Mouse (Mus musculus) spleen, adult 10 weeks (tissue): ENCODE data around the gene Lgals7. TPM values are rescaled to one million over a fixed set of nuclear protein-coding genes. Genes with fewer than 3 reads are reported as not detected.

Experiments used
- polyA plus RNA-seq: library from polyadenylated mRNA; stranded (reverse); fragments of 350-450 nt; fragmentation: Illumina TruSeq; extraction: RNeasy Lipid Tissue Mini Kit (QIAGEN cat#74804); gene quantifications from one replicate; pipeline ENCODE4 v1.2.3, GENCODE M21; 2015; ENCODE audit warnings: low replicate concordance; ENCODE audit not compliant: insufficient read depth

Gene Lgals7
- polyA plus RNA-seq = not detected

GRCm38 (mm10) chr7:28863540-28863939 is at the start of gene Lgals7:
Gene Lgals7, plus strand, starts transcription at chr7:28863853.

GRCm38 (mm10) chr7:28824941-28825685 is 38.5 kb upstream of the Lgals7 start, which contains the start of gene Ech1:
Gene Ech1, plus strand, starts transcription at chr7:28825217.

DNA sequence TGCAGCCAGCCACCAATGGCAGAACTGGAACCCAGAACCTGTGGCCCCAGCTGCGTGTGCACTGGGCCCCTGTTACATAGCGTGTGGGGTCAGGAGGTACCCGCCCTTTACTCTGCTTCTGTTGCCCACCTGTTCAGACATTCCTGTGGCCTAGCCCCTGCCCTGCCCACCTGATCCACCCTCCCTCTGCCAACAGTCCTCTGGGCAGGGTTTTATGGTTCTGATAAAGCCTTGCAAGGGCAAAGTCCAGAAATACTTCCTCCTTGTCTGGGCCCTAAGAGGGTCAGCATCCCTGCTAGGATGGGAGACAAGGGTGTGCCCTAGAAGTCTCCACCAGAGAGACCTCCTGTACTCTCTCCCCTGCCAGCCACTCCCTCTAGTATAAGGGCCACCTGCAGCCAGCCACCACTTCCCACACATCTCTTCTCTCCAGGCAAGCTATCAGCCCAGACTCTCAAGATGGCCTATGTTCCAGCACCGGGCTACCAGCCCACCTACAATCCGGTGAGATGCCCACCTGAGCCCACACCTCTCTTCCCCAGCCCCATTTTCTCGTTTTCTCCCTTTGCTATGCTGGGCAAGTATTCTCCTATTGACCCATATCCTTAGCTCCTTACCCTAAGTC is 29.8 kb upstream of the Lgals7 start, which contains the start of gene Lgals4:
Gene Lgals4 (plus strand): TSS at position 132 of the 625 bp plus-strand sequence.

DNA sequence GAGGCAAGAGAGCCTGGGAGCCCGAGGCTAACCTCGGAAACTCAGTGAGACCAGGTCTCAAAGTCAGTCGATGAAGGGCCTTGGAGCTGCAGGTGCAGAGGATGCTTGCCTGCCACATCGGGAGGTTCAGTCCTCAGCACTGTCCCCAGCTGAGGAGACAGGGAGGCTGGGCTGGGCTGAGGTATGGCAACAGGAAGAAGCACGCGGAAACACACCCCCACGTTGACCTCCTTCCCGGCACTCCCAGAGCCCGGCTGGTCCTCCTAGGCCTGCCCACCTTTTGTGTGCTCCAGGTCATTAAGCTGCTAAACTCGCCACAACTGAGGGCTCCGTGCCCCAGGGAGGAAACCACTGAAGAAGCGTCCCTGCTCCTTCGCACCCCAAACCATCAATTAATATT is 17.5 kb downstream of the Lgals7 start, which contains the start of gene Capn12:
Gene Capn12 (plus strand): TSS at position 224 of the 400 bp plus-strand sequence.

Other genes starting within 250 kb of the Lgals7 start
- not detected for gene Acp7, start 232.5 kb upstream of the Lgals7 start, polyA plus RNA-seq
- gene Fbxo27, start 171.0 kb upstream of the Lgals7 start, polyA plus RNA-seq = 1.8 TPM
- 2.4 TPM for gene Fbxo17, start 147.0 kb upstream of the Lgals7 start, polyA plus RNA-seq
- gene Mrps12, start 122.0 kb upstream of the Lgals7 start, polyA plus RNA-seq = 43.0 TPM
- 4.0 TPM for gene Sars2, start 121.9 kb upstream of the Lgals7 start, polyA plus RNA-seq
- gene Ccer2, start 107.7 kb upstream of the Lgals7 start, polyA plus RNA-seq = not detected
- 47.7 TPM for gene Sirt2, start 97.1 kb upstream of the Lgals7 start, polyA plus RNA-seq
- gene Nfkbib, start 96.3 kb upstream of the Lgals7 start, polyA plus RNA-seq = 8.3 TPM
- gene Rinl, start 74.9 kb upstream of the Lgals7 start, polyA plus RNA-seq = 77.4 TPM
- gene Hnrnpl, start 55.3 kb upstream of the Lgals7 start, polyA plus RNA-seq = 532 TPM
- gene Ech1, start 38.6 kb upstream of the Lgals7 start, polyA plus RNA-seq = 60.7 TPM
- gene Lgals4, start 30.0 kb upstream of the Lgals7 start, polyA plus RNA-seq = 26.4 TPM
- not detected for gene Capn12, start 17.6 kb downstream of the Lgals7 start, polyA plus RNA-seq
- gene Actn4, start 98.5 kb downstream of the Lgals7 start, polyA plus RNA-seq = 115 TPM
- gene Eif3k, start 118.0 kb downstream of the Lgals7 start, polyA plus RNA-seq = 219 TPM
- 73.6 TPM for gene Map4k1, start 118.2 kb downstream of the Lgals7 start, polyA plus RNA-seq